Mouse (Mus musculus) heart, postnatal 0 days (tissue): Measurements from ENCODE around the gene Mapkapk5.

ENCODE experiments used
- CTCF ChIP-seq: IDR thresholded peaks from 2 replicates; pipeline ENCODE4 v1.5.1; 2016; ENCODE audit warnings: antibody characterized with exemption, control low read depth, low read depth
- EP300 ChIP-seq: IDR thresholded peaks from 2 replicates; pipeline ENCODE4 v1.6.1; 2016; ENCODE audit warnings: antibody characterized with exemption, low read depth

- TF ChIP-seq CTCF (no peak), EP300 (no peak)
These were observed 554 bp downstream of the Mapkapk5 start, which contains the start of the genes Adam1a and Gm42878 for GRCm38 (mm10) chr5:121544910-121545792.
